Mouse (Mus musculus) cerebral cortex, adult 2 months (tissue): Measurements from ENCODE around the gene Rps25.

Experiments used
- WGBS: fragments of 180-500 bp; shearing (Covaris S2); methylation state at CpG from one replicate; pipeline ENCODE4 v1.1.7; 2018; 5-methylcytosine and 5-hydroxymethylcytosine counted together

Gene Rps25

DNA sequence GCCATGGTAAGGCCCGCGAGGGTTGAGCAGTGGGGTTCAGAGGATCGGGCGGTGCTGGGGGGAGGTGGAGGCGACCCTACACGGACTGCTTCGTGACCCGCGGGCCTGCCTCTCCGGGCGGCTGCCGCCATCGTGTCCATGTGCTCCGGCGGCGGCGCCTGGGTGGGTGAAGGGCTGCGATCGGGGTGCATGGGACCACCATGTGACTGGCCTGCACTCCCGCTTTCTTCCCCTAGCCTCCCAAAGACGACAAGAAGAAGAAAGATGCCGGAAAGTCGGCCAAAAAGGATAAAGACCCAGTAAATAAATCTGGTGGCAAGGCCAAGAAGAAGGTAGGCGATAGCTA, 786 bp downstream of the Rps25 start:
- WGBS = 2% methylated on average over 24 of the region's 24 CpGs

DNA sequence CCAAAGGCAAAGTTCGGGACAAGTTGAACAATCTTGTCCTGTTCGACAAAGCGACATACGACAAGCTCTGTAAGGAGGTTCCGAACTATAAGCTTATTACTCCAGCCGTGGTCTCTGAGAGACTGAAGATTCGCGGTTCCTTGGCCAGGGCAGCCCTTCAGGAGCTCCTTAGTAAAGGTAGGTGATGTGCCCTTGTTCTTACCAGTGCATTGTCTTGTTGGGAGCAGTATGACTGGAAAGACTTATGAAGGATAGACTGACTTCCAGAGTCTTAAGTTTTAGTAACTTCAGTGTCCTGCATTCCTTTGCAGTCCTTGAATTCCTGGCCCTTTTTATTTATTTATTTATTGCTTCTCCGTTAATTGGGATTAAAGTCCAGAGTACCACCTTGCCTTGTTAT, 1.8 kb downstream of the Rps25 start:
- 80% methylated on average over 9 of the region's 9 CpGs for WGBS

GRCm38 (mm10) chr9:44410647-44411336, 3.9 kb downstream of the Rps25 start:
- 70% methylated on average over 2 of the region's 2 CpGs for WGBS

- WGBS = 84% methylated on average over 1 of the region's 1 CpGs
These were observed 4.7 kb downstream of the Rps25 start for GRCm38 (mm10) chr9:44411601-44412130.

- 85% methylated on average over 4 of the region's 4 CpGs for WGBS
These were observed 5.4 kb downstream of the Rps25 start for GRCm38 (mm10) chr9:44412306-44412705.

DNA sequence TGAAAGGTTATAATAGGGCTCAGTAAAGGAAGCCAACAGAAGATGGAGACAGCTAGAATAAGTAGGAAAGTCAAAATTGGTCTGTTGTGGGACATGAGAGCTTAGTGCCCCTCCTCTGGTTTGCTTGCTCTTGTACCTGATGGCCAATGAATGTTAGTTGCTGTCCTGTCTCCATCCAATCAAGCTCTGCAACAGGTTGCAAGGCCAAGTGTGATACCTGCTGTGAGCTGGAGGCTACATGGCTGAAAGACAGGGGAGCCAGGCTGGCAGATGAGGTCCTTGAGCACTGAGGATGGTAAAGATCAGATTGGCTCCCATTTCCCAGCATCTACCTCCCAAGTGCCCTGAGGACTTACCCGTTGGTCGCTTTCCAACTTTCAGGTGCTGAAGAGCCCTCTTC, 5.8 kb downstream of the Rps25 start:
- 85% methylated on average over 2 of the region's 2 CpGs for WGBS

- 5% methylated on average over 26 of the region's 26 CpGs for WGBS
These were observed 10.4 kb downstream of the Rps25 start for GRCm38 (mm10) chr9:44417156-44417891.

- under 1% methylated on average over 38 of the region's 38 CpGs for WGBS
These were observed 11.0 kb downstream of the Rps25 start for GRCm38 (mm10) chr9:44417892-44418363.

GRCm38 (mm10) chr9:44418519-44419385, 11.8 kb downstream of the Rps25 start, which contains the start of gene Ccdc84:
Ccdc84 (minus strand) TSS chr9:44418569.
- 60% methylated on average over 14 of the region's 14 CpGs for WGBS

DNA sequence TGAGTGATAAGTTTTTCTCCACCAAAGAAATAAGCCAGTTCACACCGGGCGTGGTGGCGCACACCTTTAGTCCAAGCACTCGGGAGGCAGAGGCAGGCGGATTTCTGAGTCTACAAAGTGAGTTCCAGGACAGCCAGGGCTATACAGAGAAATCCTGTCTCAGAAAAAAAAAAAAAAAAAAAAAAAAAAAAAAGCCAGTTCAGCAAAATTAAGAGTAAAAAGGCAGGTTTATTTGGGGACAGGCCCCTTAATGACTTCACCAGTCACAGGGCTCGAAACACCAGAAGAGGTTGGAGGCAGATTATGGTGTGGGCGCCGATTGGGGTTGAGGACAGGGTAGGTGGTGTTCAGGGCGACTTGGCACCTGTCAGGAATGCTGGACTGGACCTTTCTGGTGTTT, 12.8 kb downstream of the Rps25 start:
- WGBS = 94% methylated on average over 9 of the region's 9 CpGs

DNA sequence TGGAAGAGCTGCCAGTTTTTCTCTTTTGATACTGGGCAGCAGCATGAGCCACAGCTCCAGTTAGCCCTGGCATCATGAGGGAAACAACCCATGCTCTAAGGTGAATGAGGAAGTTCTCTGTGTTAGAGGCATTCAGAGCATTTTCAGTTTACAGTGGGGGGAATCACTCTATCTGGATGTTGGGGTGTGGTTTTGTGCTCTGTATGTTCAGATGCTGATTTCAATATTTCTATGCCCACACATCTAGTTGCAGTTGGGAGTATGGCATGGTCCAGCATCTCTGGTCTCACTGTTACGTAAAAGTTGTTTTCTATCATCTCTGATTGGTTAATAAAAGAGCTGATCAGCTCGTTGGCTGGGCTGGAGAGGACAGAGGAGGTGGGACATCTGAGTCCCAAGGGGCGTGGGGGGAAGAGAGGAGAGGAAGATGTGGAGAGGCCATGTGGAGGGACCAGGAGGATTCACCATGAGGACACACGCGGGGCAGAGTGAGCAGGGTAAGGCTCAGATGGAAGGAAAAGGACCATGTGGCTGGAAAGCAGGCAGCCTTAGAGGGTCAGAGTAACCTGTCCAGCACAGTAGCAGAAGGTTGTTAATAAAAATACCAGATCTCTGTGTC, 13.4 kb downstream of the Rps25 start:
- 79% methylated on average over 5 of the region's 5 CpGs for WGBS

DNA sequence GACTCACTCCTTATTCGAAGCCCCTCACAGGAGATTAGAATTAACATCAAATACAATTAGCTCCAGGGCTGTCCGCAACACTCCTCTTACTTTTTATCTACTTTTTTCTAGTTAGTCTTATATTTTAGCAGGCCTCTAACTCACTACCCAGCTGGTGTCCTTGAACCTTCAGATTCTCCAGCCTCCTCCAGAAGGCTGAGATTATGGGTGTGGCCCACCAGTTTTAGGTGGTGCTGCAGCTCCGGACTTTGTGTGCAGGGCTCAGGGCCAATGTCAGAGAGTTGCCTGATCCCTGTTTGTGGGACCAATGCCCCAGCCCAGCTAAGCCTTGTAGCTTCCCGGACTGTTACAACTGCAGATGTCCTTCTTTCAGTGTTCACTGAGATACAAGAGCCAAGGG, 16.6 kb downstream of the Rps25 start:
- 87% methylated on average over 4 of the region's 4 CpGs for WGBS

GRCm38 (mm10) chr9:44432577-44433185, 25.7 kb downstream of the Rps25 start:
- 61% methylated on average over 5 of the region's 5 CpGs for WGBS

DNA sequence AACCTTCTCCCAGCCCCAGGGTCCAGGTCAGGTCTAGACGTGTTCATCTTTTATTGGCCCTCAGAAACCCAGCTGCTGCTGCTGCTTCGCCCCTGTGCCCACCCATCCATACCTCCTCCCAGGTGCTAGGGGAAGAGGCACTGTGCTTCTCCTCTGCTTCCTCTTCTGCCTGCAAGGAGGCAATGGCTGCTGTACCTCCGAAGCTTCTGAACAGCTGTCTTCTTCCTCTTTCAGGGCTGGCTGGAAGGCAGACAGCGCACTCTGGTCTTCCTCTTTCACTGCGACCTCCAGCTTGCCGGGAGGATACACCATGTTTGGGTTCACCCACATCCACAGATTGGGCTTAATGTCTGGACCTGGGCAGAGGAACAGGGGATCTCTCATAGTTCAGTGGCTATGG, 28.8 kb downstream of the Rps25 start:
- WGBS = 85% methylated on average over 6 of the region's 6 CpGs

GRCm38 (mm10) chr9:44440961-44441360, 34.0 kb downstream of the Rps25 start, which contains the start of gene Foxr1:
Foxr1 (minus strand) TSS chr9:44441136.
- 85% methylated on average over 19 of the region's 19 CpGs for WGBS

- WGBS = 93% methylated on average over 7 of the region's 7 CpGs
These were observed 37.6 kb downstream of the Rps25 start for GRCm38 (mm10) chr9:44444402-44445025.

DNA sequence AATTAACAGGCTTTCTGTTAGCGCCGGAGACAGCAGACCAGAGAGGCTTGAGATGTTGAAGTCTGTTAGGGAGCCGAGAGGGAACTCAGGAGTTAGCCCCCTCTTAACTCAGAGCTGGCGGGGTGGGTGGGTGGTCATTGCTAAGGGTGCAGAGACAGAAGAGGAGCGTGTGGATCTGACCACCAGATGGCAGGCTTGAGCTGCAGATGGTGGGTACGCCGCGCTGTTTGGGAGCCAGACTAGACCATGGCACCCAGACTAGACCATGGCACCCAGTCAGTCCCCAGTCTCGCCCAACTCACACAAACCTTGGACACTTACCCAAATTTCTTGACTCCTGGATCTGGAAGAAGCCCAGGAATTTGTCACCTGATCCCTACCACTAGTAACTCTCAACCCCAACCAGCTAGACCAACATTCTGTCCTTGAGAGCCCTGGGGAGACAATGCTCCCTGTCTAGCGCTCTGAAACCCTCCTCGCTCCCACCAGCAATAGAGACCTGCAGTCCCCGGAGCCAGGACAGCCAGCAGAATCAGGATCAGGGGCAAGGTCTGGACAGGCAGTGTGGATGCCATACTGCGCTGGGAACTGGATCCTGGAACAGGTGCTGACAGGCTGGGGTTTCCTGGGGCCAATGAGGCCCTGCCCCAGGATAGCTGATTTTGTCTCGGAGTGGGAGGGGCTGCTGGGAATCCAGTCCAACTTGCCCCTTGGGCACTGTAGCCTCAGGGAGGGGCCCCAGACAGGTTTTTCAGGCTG, 47.4 kb downstream of the Rps25 start:
- 15% methylated on average over 14 of the region's 14 CpGs for WGBS

DNA sequence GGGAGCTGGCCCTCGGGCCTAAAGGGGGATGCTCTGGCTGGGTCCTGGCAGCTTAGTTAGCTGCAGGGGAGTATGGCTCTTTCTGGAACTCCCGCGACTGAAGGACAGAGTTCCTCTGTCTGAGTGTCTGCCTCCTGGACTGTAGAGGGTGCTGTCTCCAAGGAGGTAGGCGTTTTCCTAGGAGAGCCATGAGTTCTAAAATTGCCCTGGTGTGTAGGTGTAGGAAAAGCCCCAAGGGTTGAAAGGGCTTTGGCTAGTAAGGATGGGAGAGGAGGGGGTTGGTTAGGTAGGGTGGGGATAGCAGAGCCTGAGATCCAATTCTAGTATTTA, 47.9 kb downstream of the Rps25 start, which contains the start of gene Upk2:
TSS of gene Upk2 (minus strand) at position 86 of the 330 bp plus-strand sequence.
- 36% methylated on average over 4 of the region's 4 CpGs for WGBS

DNA sequence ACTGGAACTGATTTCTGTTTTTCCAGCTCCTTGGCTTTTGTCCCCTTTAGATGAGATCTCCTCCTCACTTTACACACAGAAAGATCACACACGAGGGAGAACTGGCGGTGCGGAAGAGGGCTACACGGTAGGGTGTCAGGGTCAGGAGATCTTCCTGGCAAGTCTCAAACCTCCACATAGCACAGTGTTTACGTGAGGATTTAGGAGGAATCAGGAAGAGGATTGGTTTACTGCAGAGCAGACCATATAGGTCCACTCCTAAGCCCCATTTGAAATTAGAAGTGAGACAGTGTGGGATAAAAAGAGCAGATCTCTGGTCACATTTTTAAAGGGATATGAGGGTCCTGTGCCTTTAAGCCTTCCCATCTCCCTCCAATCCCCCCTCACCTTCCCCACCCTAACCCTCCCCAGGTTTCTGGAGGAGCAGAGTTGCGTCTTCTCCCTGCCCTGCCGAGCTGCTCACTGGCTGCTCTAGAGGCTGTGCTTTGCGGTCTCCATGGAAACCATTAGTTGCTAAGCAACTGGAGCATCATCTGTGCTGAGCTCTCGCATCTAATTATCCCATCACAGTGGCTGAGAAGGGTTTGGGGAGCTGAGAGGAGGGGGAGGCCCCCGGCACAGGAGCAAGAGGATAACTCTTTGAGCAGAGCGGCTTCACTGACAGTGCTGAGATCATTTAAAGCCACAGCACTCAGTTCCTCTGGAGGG, 50.2 kb downstream of the Rps25 start:
- 4% methylated on average over 11 of the region's 11 CpGs for WGBS
